Mouse (Mus musculus): Measurements from ENCODE around the gene Srgap2. TPM values are rescaled to one million over a fixed set of nuclear protein-coding genes. Genes with fewer than 3 reads are reported as not detected.

The Srgap2 gene
- polyA plus RNA-seq, 1 experiment from 2014 or later: 23.3 TPM

- WGBS: 73% methylated on average over 8 of the region's 8 CpGs
- H3K27me3 ChIP-seq: peaks cover 8% of the 10 kb centered on the region
- no peak overlapping the region for H3K4me3 ChIP-seq
- no peak overlapping the region for H3K9ac ChIP-seq (replicated peaks)
- H3K27ac ChIP-seq (replicated peaks): no peak overlapping the region
- H3K9me3 ChIP-seq: no peaks in the 10 kb centered on the region
- no peaks in the 10 kb centered on the region for H3K36me3 ChIP-seq
- no peak for ATAC-seq (replicated peaks)
- peaks cover 6% of the 10 kb centered on the region; the same call in 1 of the 2 replicates for H3K4me1 ChIP-seq
- H3K4me2 ChIP-seq (replicated peaks): no peak overlapping the region
Measured at GRCm38 (mm10) chr1:131238931-131239381, 288.2 kb downstream of the Srgap2 start.

GRCm38 (mm10) chr1:131236077-131236476 lies 291.1 kb downstream of the Srgap2 start:
- no peaks in the 10 kb centered on the region for H3K36me3 ChIP-seq
- 75% methylated on average over 7 of the region's 7 CpGs for WGBS
- no peak overlapping the region for H3K27ac ChIP-seq (replicated peaks)
- H3K27me3 ChIP-seq: no peaks in the 10 kb centered on the region
- no peak overlapping the region for H3K9ac ChIP-seq (replicated peaks)
- H3K4me3 ChIP-seq: no peak overlapping the region
- H3K4me2 ChIP-seq (replicated peaks): no peak overlapping the region
- H3K4me1 ChIP-seq: peaks cover 6% of the 10 kb centered on the region; the same call in 1 of the 2 replicates
- no peaks in the 10 kb centered on the region for H3K9me3 ChIP-seq
- ATAC-seq (replicated peaks): no peak

Small RNA genes lying within 50 kb of the gene (microRNA-seq; reads per million reads assigned to microRNA genes)
- not detected for gene Gm24273

Other genes with a start within 250 kb of the Srgap2 start
- 0.42 and 0.67 TPM in 2 replicates for gene Ikbke, start 247.7 kb downstream of the Srgap2 start, polyA plus RNA-seq (2015; fragmentation: Nextera tagmentation; extraction: Ambion mirVana)
- gene Fam72a, start 551 bp upstream of the Srgap2 start, polyA plus RNA-seq (2015; fragmentation: Nextera tagmentation; extraction: Ambion mirVana): 2.0 and 2.4 TPM in 2 replicates
- gene Avpr1b, start 71.9 kb upstream of the Srgap2 start, polyA plus RNA-seq (2015; fragmentation: Nextera tagmentation; extraction: Ambion mirVana): not detected in 2 replicates
- 0.10 TPM in 1 of 2 replicates, not detected in the other for gene Ctse, start 111.0 kb upstream of the Srgap2 start, polyA plus RNA-seq (2015; fragmentation: Nextera tagmentation; extraction: Ambion mirVana)
- 0.37 and 1.3 TPM in 2 replicates for gene Rab7b, start 161.3 kb upstream of the Srgap2 start, polyA plus RNA-seq (2015; fragmentation: Nextera tagmentation; extraction: Ambion mirVana)
- gene Slc26a9, start 216.7 kb upstream of the Srgap2 start, polyA plus RNA-seq (2015; fragmentation: Nextera tagmentation; extraction: Ambion mirVana): 0.04 and 0.09 TPM in 2 replicates